Mouse (Mus musculus) cerebellum, postnatal 25 days (tissue): Measurements from ENCODE around the gene Col4a3.
A peak's percentile ranks its signal among the peaks of the same experiment; 100 is the strongest.

ENCODE experiments used
- DNase-seq, 2 experiments: peaks; one replicate each; pipeline ENCODE4 v3.0.0; 2021; ENCODE audit warnings: mixed read lengths in 2 of 2

Col4a3 gene

GRCm38 (mm10) chr1:82586713-82587399, at the start of gene Col4a3, which contains the start of gene Col4a4:
Gene Col4a3, plus strand, starts transcription at chr1:82586921.
Gene Col4a4, minus strand, starts transcription at chr1:82586849.
- DNase-seq: peak; percentile 55 to 68

GRCm38 (mm10) chr1:82537848-82538247, 48.9 kb upstream of the Col4a3 start:
- no peak for DNase-seq

GRCm38 (mm10) chr1:82540056-82540455, 46.7 kb upstream of the Col4a3 start:
- DNase-seq: no peak

GRCm38 (mm10) chr1:82543934-82544333, 42.8 kb upstream of the Col4a3 start:
- DNase-seq: no peak

GRCm38 (mm10) chr1:82544419-82545185, 42.1 kb upstream of the Col4a3 start:
- DNase-seq: no peak

GRCm38 (mm10) chr1:82545199-82545960, 41.3 kb upstream of the Col4a3 start:
- DNase-seq: peak in 1 of 2 experiments; percentile 5

GRCm38 (mm10) chr1:82554443-82554850, 32.3 kb upstream of the Col4a3 start:
- DNase-seq: peak in 1 of 2 experiments; percentile 35

GRCm38 (mm10) chr1:82554889-82555288, 31.8 kb upstream of the Col4a3 start:
- no peak for DNase-seq

- DNase-seq: no peak
Measured at GRCm38 (mm10) chr1:82560223-82560622, 26.5 kb upstream of the Col4a3 start.

GRCm38 (mm10) chr1:82569405-82569804, 17.3 kb upstream of the Col4a3 start:
- no peak for DNase-seq

- DNase-seq: no peak
Measured at GRCm38 (mm10) chr1:82571758-82572157, 15.0 kb upstream of the Col4a3 start.

- DNase-seq: no peak
Measured at GRCm38 (mm10) chr1:82575681-82576080, 11.0 kb upstream of the Col4a3 start.

- DNase-seq: no peak
Measured at GRCm38 (mm10) chr1:82576182-82576581, 10.5 kb upstream of the Col4a3 start.

GRCm38 (mm10) chr1:82577339-82577738, 9.4 kb upstream of the Col4a3 start:
- DNase-seq: no peak

- peak in 1 of 2 experiments; percentile 31 for DNase-seq
Measured at GRCm38 (mm10) chr1:82577915-82578314, 8.8 kb upstream of the Col4a3 start.

- DNase-seq: no peak
Measured at GRCm38 (mm10) chr1:82578320-82578719, 8.4 kb upstream of the Col4a3 start.

GRCm38 (mm10) chr1:82585981-82586380, 740 bp upstream of the Col4a3 start:
- no peak for DNase-seq

GRCm38 (mm10) chr1:82590266-82590665, 3.5 kb downstream of the Col4a3 start:
- no peak for DNase-seq

GRCm38 (mm10) chr1:82596864-82597596, 10.3 kb downstream of the Col4a3 start:
- DNase-seq: peak in 1 of 2 experiments; percentile 35

GRCm38 (mm10) chr1:82603198-82603950, 16.7 kb downstream of the Col4a3 start:
- DNase-seq: no peak

- DNase-seq: no peak
Measured at GRCm38 (mm10) chr1:82605347-82605746, 18.6 kb downstream of the Col4a3 start.

GRCm38 (mm10) chr1:82605856-82606255, 19.1 kb downstream of the Col4a3 start:
- DNase-seq: no peak
